Mouse (Mus musculus) inflammation-experienced regulatory T-cells, adult 6 months (primary cell): Measurements from ENCODE around the gene Fam89a. TPM values are rescaled to one million over a fixed set of nuclear protein-coding genes. Genes with fewer than 3 reads are reported as not detected.

Experiments
- ATAC-seq: one replicate; pipeline ENCODE4 v1.8.0; 2017
- polyA plus RNA-seq, 3 experiments: library from polyadenylated mRNA; unstranded; fragments of 100-300 nt; shearing (Covaris generic); gene quantifications; one replicate each; pipeline ENCODE4 v1.2.1; 2017

Gene Fam89a
- under 1 TPM in 2 of 3 experiments, not detected in 1; 0.75 to 0.80 TPM for polyA plus RNA-seq

GRCm38 (mm10) chr8:124751709-124752173, at the start of gene Fam89a:
Fam89a (minus strand) TSS chr8:124751832.
- ATAC-seq: peak; percentile 70

- no peak for ATAC-seq
Measured at GRCm38 (mm10) chr8:124800542-124800941, 48.9 kb upstream of the Fam89a start.

GRCm38 (mm10) chr8:124795781-124796488, 44.3 kb upstream of the Fam89a start:
- ATAC-seq: no peak

- no peak for ATAC-seq
Measured at GRCm38 (mm10) chr8:124794486-124794780, 42.8 kb upstream of the Fam89a start.

- no peak for ATAC-seq
Measured at GRCm38 (mm10) chr8:124793661-124794485, 42.2 kb upstream of the Fam89a start.

- ATAC-seq: peak; percentile 56
Measured at GRCm38 (mm10) chr8:124793172-124793651, 41.6 kb upstream of the Fam89a start.

- ATAC-seq: no peak
Measured at GRCm38 (mm10) chr8:124792708-124793107, 41.1 kb upstream of the Fam89a start, which contains the start of gene Trim67. Trim67 (plus strand) TSS chr8:124793092.

GRCm38 (mm10) chr8:124792186-124792585, 40.6 kb upstream of the Fam89a start:
- no peak for ATAC-seq

GRCm38 (mm10) chr8:124791751-124792150, 40.1 kb upstream of the Fam89a start:
- no peak for ATAC-seq

- no peak for ATAC-seq
Measured at GRCm38 (mm10) chr8:124790676-124791075, 39.0 kb upstream of the Fam89a start.

- no peak for ATAC-seq
Measured at GRCm38 (mm10) chr8:124784613-124785012, 33.0 kb upstream of the Fam89a start.

- ATAC-seq: no peak
Measured at GRCm38 (mm10) chr8:124783228-124783627, 31.6 kb upstream of the Fam89a start.

- no peak for ATAC-seq
Measured at GRCm38 (mm10) chr8:124782431-124782830, 30.8 kb upstream of the Fam89a start.

- no peak for ATAC-seq
Measured at GRCm38 (mm10) chr8:124780236-124780635, 28.6 kb upstream of the Fam89a start.

GRCm38 (mm10) chr8:124775695-124776094, 24.1 kb upstream of the Fam89a start:
- peak; percentile 46 for ATAC-seq

GRCm38 (mm10) chr8:124772389-124772788, 20.8 kb upstream of the Fam89a start:
- no peak for ATAC-seq

GRCm38 (mm10) chr8:124763061-124763460, 11.4 kb upstream of the Fam89a start:
- ATAC-seq: no peak

- no peak for ATAC-seq
Measured at GRCm38 (mm10) chr8:124758544-124758943, 6.9 kb upstream of the Fam89a start.

- peak; percentile 73 for ATAC-seq
Measured at GRCm38 (mm10) chr8:124756601-124757000, 5.0 kb upstream of the Fam89a start.

- no peak for ATAC-seq
Measured at GRCm38 (mm10) chr8:124756153-124756552, 4.5 kb upstream of the Fam89a start.

GRCm38 (mm10) chr8:124755481-124755880, 3.8 kb upstream of the Fam89a start:
- no peak for ATAC-seq

- ATAC-seq: no peak
Measured at GRCm38 (mm10) chr8:124754792-124755190, 3.2 kb upstream of the Fam89a start.

GRCm38 (mm10) chr8:124754101-124754791, 2.6 kb upstream of the Fam89a start:
- ATAC-seq: no peak
